Mouse (Mus musculus) stomach, embryonic 14.5 days (tissue): ENCODE data around the gene Tmc7. TPM values are rescaled to one million over a fixed set of nuclear protein-coding genes. Genes with fewer than 3 reads are reported as not detected.

Experiments
- ATAC-seq: fragments of 200-750 bp; cut with Nextera tagmentation; 2 replicates; pipeline ENCODE4 v1.8.0; 2017; ENCODE audit warnings: low read depth, moderate TSS enrichment; ENCODE audit not compliant: insufficient number of reproducible peaks, insufficient read depth, low FRiP score
- H3K27ac ChIP-seq: fragments of 300-500 bp; sonication (generic); 2 replicates; pipeline ENCODE4 v1.5.1; 2014; ENCODE audit warnings: mild to moderate bottlenecking, low read length, moderate library complexity, mixed read lengths
- H3K27me3 ChIP-seq: fragments of 300-500 bp; sonication (generic); 2 replicates; pipeline ENCODE4 v1.6.1; 2014; ENCODE audit warnings: low read length, control low read depth, mixed read lengths; ENCODE audit not compliant: control insufficient read depth, insufficient read depth
- H3K36me3 ChIP-seq: fragments of 300-500 bp; sonication (generic); 2 replicates; pipeline ENCODE4 v1.6.1; 2014; ENCODE audit warnings: mild to moderate bottlenecking, control low read depth, low read length, moderate library complexity, mixed read lengths; ENCODE audit not compliant: control insufficient read depth, insufficient read depth
- H3K4me1 ChIP-seq: fragments of 300-500 bp; sonication (generic); 2 replicates; pipeline ENCODE4 v1.6.1; 2014; ENCODE audit warnings: low read length, control low read depth, mixed read lengths; ENCODE audit not compliant: control insufficient read depth, insufficient read depth
- H3K4me2 ChIP-seq: fragments of 300-500 bp; sonication (generic); replicated peaks from 2 replicates; pipeline ENCODE4 v1.6.1; 2014; ENCODE audit warnings: low read depth, low read length, control low read depth
- H3K4me3 ChIP-seq: fragments of 300-500 bp; sonication (generic); 2 replicates; pipeline ENCODE4 v1.5.1; 2014; ENCODE audit warnings: low read depth, low read length, control low read depth
- H3K9ac ChIP-seq: fragments of 300-500 bp; sonication (generic); replicated peaks from 2 replicates; pipeline ENCODE4 v1.6.1; 2014; ENCODE audit warnings: low read depth, mild to moderate bottlenecking, control low read depth, low read length, moderate library complexity, mixed read lengths
- H3K9me3 ChIP-seq: fragments of 300-500 bp; sonication (generic); 2 replicates; pipeline ENCODE4 v1.6.1; 2016; ENCODE audit warnings: low read depth, low read length, control low read depth; ENCODE audit not compliant: control insufficient read depth
- WGBS: fragments of 180-500 bp; shearing (Covaris S2); extraction: QIAGEN DNeasy Blood & Tissue Kit; methylation state at CpG from one replicate; pipeline ENCODE4 v1.1.7; 2014; 5-methylcytosine and 5-hydroxymethylcytosine counted together
- polyA plus RNA-seq: library from polyadenylated mRNA; unstranded; fragments of >200 nt; fragmentation: Nextera tagmentation; extraction: Ambion mirVana; gene quantifications from 2 replicates; pipeline ENCODE4 v1.2.1, GENCODE M21; 2014

The Tmc7 gene
- polyA plus RNA-seq, 1 experiment from 2014 or later, result 13.3 TPM

GRCm38 (mm10) chr7:118579938-118580337 lies 4.6 kb downstream of the Tmc7 start:
- H3K9me3 ChIP-seq, result 0 out of 2 replicates have a peak, but pooled peaks cover 3% of the 10 kb centered on the region
- 60% methylated on average over 2 of the region's 2 CpGs for WGBS

GRCm38 (mm10) chr7:118578269-118578668 lies 6.3 kb downstream of the Tmc7 start:
- H3K36me3 ChIP-seq, result no peaks in the 10 kb centered on the region
- H3K27me3 ChIP-seq, result no peaks in the 10 kb centered on the region
- no peaks in the 10 kb centered on the region for H3K4me1 ChIP-seq
- H3K9ac ChIP-seq, result no peak overlapping the region
- no peak overlapping the region for H3K27ac ChIP-seq
- H3K4me3 ChIP-seq, result no peak overlapping the region
- ATAC-seq, result no peak
- H3K9me3 ChIP-seq, result 0 out of 2 replicates have a peak, but pooled peaks cover 3% of the 10 kb centered on the region
- H3K4me2 ChIP-seq, result no peak overlapping the region
- WGBS, result 68% methylated on average over 3 of the region's 3 CpGs

More at GRCm38 (mm10) chr7:118579938-118580337, 4.6 kb downstream of the Tmc7 start:
- no peak overlapping the region for H3K9ac ChIP-seq
- H3K36me3 ChIP-seq, result no peaks in the 10 kb centered on the region
- H3K4me2 ChIP-seq, result no peak overlapping the region
- peaks cover 4% of the 10 kb centered on the region; the same call in 1 of the 2 replicates for H3K4me1 ChIP-seq
- ATAC-seq, result no peak
- no peaks in the 10 kb centered on the region for H3K27me3 ChIP-seq
- H3K27ac ChIP-seq, result no peak overlapping the region
- H3K4me3 ChIP-seq, result no peak overlapping the region

GRCm38 (mm10) chr7:118572039-118572438 lies 12.5 kb downstream of the Tmc7 start:
- no peak for ATAC-seq
- Histone ChIP-seq H3K4me3 (no peak overlapping the region), H3K9ac (no peak overlapping the region), H3K27ac (no peak overlapping the region), H3K9me3 (peaks cover 4% of the 10 kb centered on the region; the same call in 1 of the 2 replicates), H3K36me3 (no peaks in the 10 kb centered on the region), H3K4me2 (no peak overlapping the region), H3K4me1 (no peaks in the 10 kb centered on the region), H3K27me3 (no peaks in the 10 kb centered on the region)
- 71% methylated on average over 5 of the region's 5 CpGs for WGBS

GRCm38 (mm10) chr7:118571350-118571749 lies 13.2 kb downstream of the Tmc7 start:
- 50% methylated on average over 5 of the region's 5 CpGs for WGBS
- H3K36me3 ChIP-seq, result no peaks in the 10 kb centered on the region
- peaks cover 4% of the 10 kb centered on the region; the same call in 1 of the 2 replicates for H3K9me3 ChIP-seq
- H3K9ac ChIP-seq, result no peak overlapping the region
- no peaks in the 10 kb centered on the region for H3K4me1 ChIP-seq
- no peak overlapping the region for H3K4me3 ChIP-seq
- H3K27ac ChIP-seq, result no peak overlapping the region
- ATAC-seq, result no peak
- H3K4me2 ChIP-seq, result no peak overlapping the region
- no peaks in the 10 kb centered on the region for H3K27me3 ChIP-seq

- WGBS, result 73% methylated on average over 6 of the region's 6 CpGs
- Histone ChIP-seq H3K4me2 (no peak overlapping the region), H3K36me3 (0 out of 2 replicates have a peak, but pooled peaks cover under 1% of the 10 kb centered on the region), H3K9me3 (peaks cover 4% of the 10 kb centered on the region; the same call in 1 of the 2 replicates), H3K27me3 (no peaks in the 10 kb centered on the region), H3K27ac (no peak overlapping the region), H3K4me1 (no peaks in the 10 kb centered on the region), H3K9ac (no peak overlapping the region), H3K4me3 (no peak overlapping the region)
- no peak for ATAC-seq
Observed at GRCm38 (mm10) chr7:118569121-118569543, 15.4 kb downstream of the Tmc7 start.

- no peaks in the 10 kb centered on the region for H3K27me3 ChIP-seq
- H3K36me3 ChIP-seq, result 0 out of 2 replicates have a peak, but pooled peaks cover 3% of the 10 kb centered on the region
- WGBS, result 93% methylated on average over 2 of the region's 2 CpGs
- H3K27ac ChIP-seq, result no peak overlapping the region
- H3K4me2 ChIP-seq, result no peak overlapping the region
- no peak for ATAC-seq
- H3K4me3 ChIP-seq, result no peak overlapping the region
- no peak overlapping the region for H3K9ac ChIP-seq
- no peaks in the 10 kb centered on the region for H3K9me3 ChIP-seq
- H3K4me1 ChIP-seq, result no peaks in the 10 kb centered on the region
Observed at GRCm38 (mm10) chr7:118554290-118554689, 30.2 kb downstream of the Tmc7 start.

- 67% methylated on average over 4 of the region's 4 CpGs for WGBS
- 0 out of 2 replicates have a peak, but pooled peaks cover 3% of the 10 kb centered on the region for H3K36me3 ChIP-seq
- ATAC-seq, result no peak
- H3K4me3 ChIP-seq, result no peak overlapping the region
- H3K4me2 ChIP-seq, result no peak overlapping the region
- no peaks in the 10 kb centered on the region for H3K9me3 ChIP-seq
- H3K27ac ChIP-seq, result no peak overlapping the region
- no peak overlapping the region for H3K9ac ChIP-seq
- no peaks in the 10 kb centered on the region for H3K4me1 ChIP-seq
- no peaks in the 10 kb centered on the region for H3K27me3 ChIP-seq
Observed at GRCm38 (mm10) chr7:118553881-118554280, 30.7 kb downstream of the Tmc7 start.

GRCm38 (mm10) chr7:118547451-118547850 lies 37.1 kb downstream of the Tmc7 start:
- H3K4me2 ChIP-seq, result no peak overlapping the region
- H3K9me3 ChIP-seq, result no peaks in the 10 kb centered on the region
- no peak overlapping the region for H3K27ac ChIP-seq
- no peak for ATAC-seq
- H3K4me1 ChIP-seq, result no peaks in the 10 kb centered on the region
- WGBS, result 84% methylated on average over 10 of the region's 10 CpGs
- no peak overlapping the region for H3K9ac ChIP-seq
- no peak overlapping the region for H3K4me3 ChIP-seq
- no peaks in the 10 kb centered on the region for H3K27me3 ChIP-seq
- H3K36me3 ChIP-seq, result 0 out of 2 replicates have a peak, but pooled peaks cover 3% of the 10 kb centered on the region

- H3K4me3 ChIP-seq, result no peak overlapping the region
- no peak for ATAC-seq
- H3K27me3 ChIP-seq, result no peaks in the 10 kb centered on the region
- no peaks in the 10 kb centered on the region for H3K36me3 ChIP-seq
- H3K27ac ChIP-seq, result no peak overlapping the region
- 75% methylated on average over 4 of the region's 4 CpGs for WGBS
- no peak overlapping the region for H3K4me2 ChIP-seq
- H3K9me3 ChIP-seq, result no peaks in the 10 kb centered on the region
- H3K9ac ChIP-seq, result no peak overlapping the region
- H3K4me1 ChIP-seq, result no peaks in the 10 kb centered on the region; the same call in 1 of the 2 replicates
Observed at GRCm38 (mm10) chr7:118544128-118544527, 40.4 kb downstream of the Tmc7 start.
